Mouse (Mus musculus): ENCODE results near the gene Drg2. TPM values are rescaled to one million over a fixed set of nuclear protein-coding genes. Genes with fewer than 3 reads are reported as not detected.
"Not testable (repeated sequence)": the region's sequence is repeated elsewhere in the genome, so short reads cannot be mapped to it uniquely, and the experiment has no call there.

Drg2 gene
- polyA plus RNA-seq, 2 experiments = 92.6 to 111 TPM

- ATAC-seq (ENCODE audit: low FRiP score, low read depth) (no peak), DNase-seq (ENCODE audit: low spot score) (no peak)
- TF ChIP-seq POLR2A (IDR thresholded peaks at IDR 0.05; ENCODE audit: borderline replicate concordance, extremely low read depth, insufficient read depth, insufficient read length) = no peak
- Histone ChIP-seq H3K27ac (replicated peaks; ENCODE audit: low read depth, low read length) (no peak overlapping the region), H3K9ac (ENCODE audit: low read depth, low read length, severe bottlenecking) (no peak overlapping the region), H3K4me3 (replicated peaks; ENCODE audit: low read length) (no peak overlapping the region), H3K4me1 (ENCODE audit: control insufficient read depth, insufficient read depth, low read length) (no peaks in the 10 kb centered on the region), H3K36me3 (ENCODE audit: control insufficient read depth, insufficient read depth, low read length) (peaks cover 37% of the 10 kb centered on the region), H3K9me3 (ENCODE audit: control insufficient read depth, low read length) (no peaks in the 10 kb centered on the region), H3K27me3 (ENCODE audit: control insufficient read depth, insufficient read depth, low read length) (no peaks in the 10 kb centered on the region), H3K4me2 (replicated peaks; ENCODE audit: low read depth, low read length, severe bottlenecking) (no peak overlapping the region)
- 90% methylated on average over 1 of the region's 1 CpGs for WGBS
These were observed 28.0 kb upstream of the Drg2 start for GRCm38 (mm10) chr11:60426417-60426816.

DNA sequence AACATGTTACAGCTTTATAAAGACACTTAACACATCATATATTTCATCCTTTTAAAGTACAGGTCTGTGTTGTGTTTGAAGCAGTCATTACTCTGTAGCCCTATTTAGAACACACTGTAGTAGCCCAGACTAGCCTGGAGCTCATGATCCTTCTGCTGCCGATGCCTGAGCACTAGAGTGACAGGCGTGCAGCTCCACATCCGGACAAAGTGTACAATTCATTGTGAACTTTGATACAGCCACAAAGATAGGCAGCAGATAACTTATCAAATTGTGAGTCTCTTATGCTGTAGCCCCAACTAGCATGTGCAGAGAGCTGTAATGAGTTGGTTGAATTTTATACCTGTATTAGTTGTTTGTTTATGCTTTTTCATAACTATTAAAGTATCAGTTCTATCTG lies 26.8 kb upstream of the Drg2 start:
- no peak for TF ChIP-seq POLR2A (IDR thresholded peaks at IDR 0.05; ENCODE audit: borderline replicate concordance, extremely low read depth, insufficient read depth, insufficient read length)
- Histone ChIP-seq H3K4me2 (replicated peaks; ENCODE audit: low read depth, low read length, severe bottlenecking) (no peak overlapping the region), H3K9me3 (ENCODE audit: control insufficient read depth, low read length) (no peaks in the 10 kb centered on the region), H3K36me3 (ENCODE audit: control insufficient read depth, insufficient read depth, low read length) (peaks cover 45% of the 10 kb centered on the region), H3K27me3 (ENCODE audit: control insufficient read depth, insufficient read depth, low read length) (no peaks in the 10 kb centered on the region), H3K9ac (ENCODE audit: low read depth, low read length, severe bottlenecking) (no peak overlapping the region), H3K4me3 (replicated peaks; ENCODE audit: low read length) (no peak overlapping the region), H3K4me1 (ENCODE audit: control insufficient read depth, insufficient read depth, low read length) (no peaks in the 10 kb centered on the region), H3K27ac (replicated peaks; ENCODE audit: low read depth, low read length) (no peak overlapping the region)
- DNase-seq (ENCODE audit: low spot score) (no peak), ATAC-seq (ENCODE audit: low FRiP score, low read depth) (no peak)
- 94% methylated on average over 3 of the region's 3 CpGs for WGBS

- H3K4me2 ChIP-seq (replicated peaks; ENCODE audit: low read depth, low read length, severe bottlenecking) = no peak overlapping the region
- no peak for ATAC-seq (ENCODE audit: low FRiP score, low read depth)
- no peaks in the 10 kb centered on the region for H3K4me1 ChIP-seq (ENCODE audit: control insufficient read depth, insufficient read depth, low read length)
- H3K27ac ChIP-seq (replicated peaks; ENCODE audit: low read depth, low read length) = no peak overlapping the region
- H3K9me3 ChIP-seq (ENCODE audit: control insufficient read depth, low read length) = no peaks in the 10 kb centered on the region
- no peak overlapping the region for H3K9ac ChIP-seq (ENCODE audit: low read depth, low read length, severe bottlenecking)
- DNase-seq (ENCODE audit: low spot score) = no peak
- no peaks in the 10 kb centered on the region for H3K27me3 ChIP-seq (ENCODE audit: control insufficient read depth, insufficient read depth, low read length)
- H3K36me3 ChIP-seq (ENCODE audit: control insufficient read depth, insufficient read depth, low read length) = peaks cover 66% of the 10 kb centered on the region
- TF ChIP-seq POLR2A (IDR thresholded peaks at IDR 0.05; ENCODE audit: borderline replicate concordance, extremely low read depth, insufficient read depth, insufficient read length) = no peak
- H3K4me3 ChIP-seq (replicated peaks; ENCODE audit: low read length) = no peak overlapping the region
These were observed 20.9 kb upstream of the Drg2 start for GRCm38 (mm10) chr11:60433501-60433900.

DNA sequence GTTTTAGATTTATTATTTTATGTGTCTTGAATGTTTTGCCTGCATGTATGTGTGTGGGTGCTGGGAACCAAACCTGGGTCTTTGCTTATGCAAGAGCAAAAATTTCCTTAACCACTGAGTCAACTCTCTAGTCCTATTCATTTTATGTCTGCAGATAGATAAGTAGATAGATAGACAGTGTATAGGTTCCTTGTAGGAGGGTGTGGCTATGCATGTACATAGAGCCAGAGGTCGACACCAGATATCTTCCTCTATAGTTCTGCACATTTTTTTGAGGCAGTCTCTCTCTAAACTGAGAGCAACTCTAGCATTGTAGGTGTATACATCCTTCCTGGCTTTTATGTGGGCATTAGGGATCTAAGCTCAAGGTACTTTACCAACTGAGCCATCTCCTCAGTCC lies 19.3 kb upstream of the Drg2 start:
- peaks cover 68% of the 10 kb centered on the region for H3K36me3 ChIP-seq (ENCODE audit: control insufficient read depth, insufficient read depth, low read length)
- H3K27me3 ChIP-seq (ENCODE audit: control insufficient read depth, insufficient read depth, low read length) = no peaks in the 10 kb centered on the region
- H3K4me3 ChIP-seq (replicated peaks; ENCODE audit: low read length) = no peak overlapping the region
- H3K27ac ChIP-seq (replicated peaks; ENCODE audit: low read depth, low read length) = no peak overlapping the region
- no peaks in the 10 kb centered on the region for H3K4me1 ChIP-seq (ENCODE audit: control insufficient read depth, insufficient read depth, low read length)
- DNase-seq (ENCODE audit: low spot score) (no peak), ATAC-seq (ENCODE audit: low FRiP score, low read depth) (no peak)
- TF ChIP-seq POLR2A (IDR thresholded peaks at IDR 0.05; ENCODE audit: borderline replicate concordance, extremely low read depth, insufficient read depth, insufficient read length) = no peak
- WGBS = 100% methylated on average over 1 of the region's 1 CpGs
- H3K4me2 ChIP-seq (replicated peaks; ENCODE audit: low read depth, low read length, severe bottlenecking) = no peak overlapping the region
- no peak overlapping the region for H3K9ac ChIP-seq (ENCODE audit: low read depth, low read length, severe bottlenecking)
- no peaks in the 10 kb centered on the region for H3K9me3 ChIP-seq (ENCODE audit: control insufficient read depth, low read length)

DNA sequence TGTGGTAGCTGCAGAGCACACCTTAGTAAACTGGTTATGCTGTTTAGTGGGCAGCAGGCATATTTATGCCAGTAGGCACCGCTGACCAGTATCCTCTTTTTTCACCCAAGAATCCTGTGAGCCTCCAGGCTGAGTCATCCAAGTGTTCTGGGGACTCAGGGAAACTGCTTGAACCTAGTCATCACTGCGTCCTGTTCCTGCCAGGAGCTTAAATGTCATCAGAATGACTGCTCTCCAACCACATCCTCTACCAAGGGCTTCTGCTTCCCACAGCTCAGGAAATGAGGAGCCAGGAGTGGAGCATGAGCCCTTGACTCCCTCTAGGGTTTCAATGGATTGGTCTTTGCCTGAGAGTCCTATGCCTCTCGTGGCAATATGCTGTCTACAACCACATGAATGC lies 17.8 kb upstream of the Drg2 start:
- H3K4me3 ChIP-seq (replicated peaks; ENCODE audit: low read length) = no peak overlapping the region
- peaks cover 76% of the 10 kb centered on the region for H3K36me3 ChIP-seq (ENCODE audit: control insufficient read depth, insufficient read depth, low read length)
- DNase-seq (ENCODE audit: low spot score) = no peak
- WGBS = 87% methylated on average over 3 of the region's 3 CpGs
- H3K27ac ChIP-seq (replicated peaks; ENCODE audit: low read depth, low read length) = no peak overlapping the region
- H3K4me1 ChIP-seq (ENCODE audit: control insufficient read depth, insufficient read depth, low read length) = no peaks in the 10 kb centered on the region
- no peaks in the 10 kb centered on the region for H3K9me3 ChIP-seq (ENCODE audit: control insufficient read depth, low read length)
- H3K4me2 ChIP-seq (replicated peaks; ENCODE audit: low read depth, low read length, severe bottlenecking) = no peak overlapping the region
- H3K9ac ChIP-seq (ENCODE audit: low read depth, low read length, severe bottlenecking) = no peak overlapping the region
- TF ChIP-seq POLR2A (IDR thresholded peaks at IDR 0.05; ENCODE audit: borderline replicate concordance, extremely low read depth, insufficient read depth, insufficient read length) = no peak
- no peak for ATAC-seq (ENCODE audit: low FRiP score, low read depth)
- no peaks in the 10 kb centered on the region for H3K27me3 ChIP-seq (ENCODE audit: control insufficient read depth, insufficient read depth, low read length)

- H3K4me3 ChIP-seq (replicated peaks; ENCODE audit: low read length); DNase-seq (ENCODE audit: low spot score); H3K27me3 ChIP-seq (ENCODE audit: control insufficient read depth, insufficient read depth, low read length); H3K9me3 ChIP-seq (ENCODE audit: control insufficient read depth, low read length); H3K4me1 ChIP-seq (ENCODE audit: control insufficient read depth, insufficient read depth, low read length); H3K4me2 ChIP-seq (replicated peaks; ENCODE audit: low read depth, low read length, severe bottlenecking); ATAC-seq (ENCODE audit: low FRiP score, low read depth); H3K9ac ChIP-seq (ENCODE audit: low read depth, low read length, severe bottlenecking); H3K27ac ChIP-seq (replicated peaks; ENCODE audit: low read depth, low read length): not testable (repeated sequence)
- 8% methylated on average over 1 of the region's 1 CpGs for WGBS
- peaks cover 82% of the 10 kb centered on the region for H3K36me3 ChIP-seq (ENCODE audit: control insufficient read depth, insufficient read depth, low read length)
These were observed 14.8 kb upstream of the Drg2 start for GRCm38 (mm10) chr11:60439621-60440020.
